Mouse (Mus musculus): ENCODE results near the gene Olfm3.

DNA sequence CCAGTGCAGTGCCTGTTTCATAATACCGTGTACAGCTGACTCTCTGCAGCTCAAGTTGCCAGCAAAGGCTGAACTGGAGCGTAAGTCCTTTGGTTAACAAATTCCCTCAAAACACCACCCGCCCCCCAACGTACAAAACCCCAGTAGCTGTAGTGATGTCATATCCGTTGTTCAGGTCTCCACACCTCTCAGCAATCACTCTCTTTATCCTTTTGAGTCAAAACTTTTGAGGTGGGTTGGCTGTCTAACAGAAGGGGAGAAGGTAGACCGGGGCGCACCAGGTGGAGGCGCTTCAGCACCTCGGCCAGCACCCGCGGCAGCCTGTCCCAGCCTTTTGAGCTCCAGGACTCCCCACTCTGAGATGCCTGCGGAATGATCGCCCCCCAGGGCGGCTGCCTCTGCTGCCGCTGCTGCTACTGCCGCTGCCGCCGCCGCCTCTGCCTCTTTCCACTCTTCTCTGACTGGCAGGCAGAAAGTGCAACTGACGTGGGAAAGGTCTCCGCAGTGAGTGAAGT lies at the start of gene Olfm3:
- no peak for TF ChIP-seq CTCF (IDR thresholded peaks at IDR 0.05; ENCODE audit: control insufficient read depth, insufficient read depth, low read length)
- no peak for TF ChIP-seq POLR2A (IDR thresholded peaks at IDR 0.05; ENCODE audit: borderline replicate concordance, control insufficient read depth, low read depth, low read length)
